In genomic region chr6:52164626-52165440, GRCm38 (mm10) we compare ENCODE assay signal across 8 mouse cellular contexts. TPM values are rescaled to one million over a fixed set of nuclear protein-coding genes. Genes with fewer than 3 reads are reported as not detected.
DNase-seq lines count a peak whose midpoint lies in the region; ATAC-seq and TF ChIP-seq lines count a peak whose summit lies in the region.

TSS of gene Hoxa2 (minus strand) at chr6:52164831.

- H3K9ac ChIP-seq in heart, embryonic 13.5 days: peak within 1 kb of the TSS; percentile 72

- peak within 1 kb of the TSS; percentile 51 for H3K4me3 ChIP-seq in heart, embryonic 13.5 days
- peak within 1 kb of the TSS; percentile 43 for H3K4me3 ChIP-seq in kidney, adult 2 months (ENCODE audit: insufficient read depth, low read depth, low read length)

- no peak for DNase-seq in heart, adult 18-20 months
- peak; percentile 89 for DNase-seq in embryo, embryonic 10 days (ENCODE audit: low spot score)
- no peak for DNase-seq in kidney, adult 2 months
- peak; percentile 87 for DNase-seq in mesoderm, embryonic 11.5 days (ENCODE audit: low read depth, low spot score)
- DNase-seq in natural killer cell, adult 2 months (ENCODE audit: low spot score in 2 of 2): no peak
- no peak for DNase-seq in thymus, postnatal 0 days (ENCODE audit: low spot score)
- DNase-seq in urinary bladder, adult 18-20 months (ENCODE audit: low spot score in 2 of 2): no peak

- no peak for TF ChIP-seq POLR2A in kidney, adult 2 months (IDR thresholded peaks at IDR 0.05; ENCODE audit: low read depth, low read length)

- peaks cover 11% of the 10 kb centered on the region for H3K4me1 ChIP-seq in heart, embryonic 13.5 days
- H3K4me1 ChIP-seq in kidney, adult 2 months (ENCODE audit: control insufficient read depth, insufficient read depth, low read length): peaks cover 7% of the 10 kb centered on the region; the same call in 1 of the 2 replicates

- no peaks in the 10 kb centered on the region for H3K9me3 ChIP-seq in heart, embryonic 13.5 days

- peak within 1 kb of the TSS; percentile 79 for H3K27ac ChIP-seq in heart, embryonic 13.5 days (replicated peaks)
- no peak within 1 kb of the TSS; the same call in 1 of the 2 replicates for H3K27ac ChIP-seq in kidney, adult 2 months (ENCODE audit: insufficient read depth, low read depth, low read length)

- WGBS in heart, embryonic 13.5 days: under 1% methylated on average over 25 of the region's 25 CpGs
- WGBS in kidney, adult 2 months: 26% methylated on average over 25 of the region's 25 CpGs

- peak within 1 kb of the TSS; percentile 59 for H3K4me2 ChIP-seq in heart, embryonic 13.5 days

- no peak for ATAC-seq in heart, embryonic 13.5 days (ENCODE audit: extremely low read depth, insufficient number of reproducible peaks, low FRiP score, low TSS enrichment)

- peaks cover 98% of the 10 kb centered on the region for H3K27me3 ChIP-seq in heart, embryonic 13.5 days (replicated peaks)
- H3K27me3 ChIP-seq in kidney, adult 2 months (replicated peaks; ENCODE audit: control insufficient read depth, insufficient read depth, low read length): no peaks in the 10 kb centered on the region

- TF ChIP-seq CTCF in kidney, adult 2 months (conservative IDR thresholded peaks at IDR 0.05; ENCODE audit: insufficient read depth, insufficient read length, low read depth, low read length): no peak

- no peaks in the 10 kb centered on the region for H3K36me3 ChIP-seq in heart, embryonic 13.5 days
- no peaks in the 10 kb centered on the region; the same call in 1 of the 2 replicates for H3K36me3 ChIP-seq in kidney, adult 2 months (ENCODE audit: control insufficient read depth, insufficient read depth, low read length)

RNA-seq across cellular contexts. Expression of gene Hoxa2, which starts in this region (rescaled TPM):
- 1.5 and 2.5 TPM in 2 replicates for polyA plus RNA-seq in heart, embryonic 13.5 days (2015; fragmentation: Nextera tagmentation; extraction: Ambion mirVana)
- under 1 TPM; 0.15 TPM for total RNA-seq in heart, adult 18-20 months (2021)
- polyA plus RNA-seq in kidney, adult 2 months (2012; rRNA removed): 1.3 and 1.6 TPM in 2 replicates
- polyA plus RNA-seq in thymus, postnatal 0 days (2015; fragmentation: Nextera tagmentation; extraction: Ambion mirVana): 5.1 and 5.4 TPM in 2 replicates

Comparison
In these comparisons a context has a peak if more than half of its experiments do, and no peak if none do; other contexts are left out.
1. DNase-seq: peak in embryo, embryonic 10 days (single experiment) and mesoderm, embryonic 11.5 days (single experiment); none in heart, adult 18-20 months (0 of 2), kidney, adult 2 months (single experiment), natural killer cell, adult 2 months (0 of 2), thymus, postnatal 0 days (single experiment) and urinary bladder, adult 18-20 months (0 of 2).